In genomic region chr7:19722754-19723195, GRCm38 (mm10) we compare ENCODE assay signal across 11 mouse cellular contexts. TPM values are rescaled to one million over a fixed set of nuclear protein-coding genes. Genes with fewer than 3 reads are reported as not detected.
DNase-seq lines count a peak whose midpoint lies in the region; ATAC-seq lines count a peak whose summit lies in the region.
"Had no signal": no experiment of that assay in that cellular context is flagged by ENCODE, and none has a peak within 500 bp of the region (broad histone marks: within the 10 kb centered on the region; RNA-seq: fewer than 3 reads in every experiment).

No protein-coding gene starts in this region.

- H3K9ac ChIP-seq in lung, embryonic 16.5 days (ENCODE audit: low read length) = no peak overlapping the region
- H3K9ac ChIP-seq: forebrain, postnatal 0 days had no signal

- H3K36me3 ChIP-seq in lung, embryonic 16.5 days (ENCODE audit: control insufficient read depth, insufficient read depth, low read length) = peaks cover 63% of the 10 kb centered on the region

- H3K4me2 ChIP-seq in lung, embryonic 16.5 days (ENCODE audit: low read depth, low read length) = no peak overlapping the region

- H3K4me1 ChIP-seq in lung, embryonic 16.5 days (replicated peaks; ENCODE audit: control insufficient read depth, insufficient read depth, low read length) = no peaks in the 10 kb centered on the region; the same call in 1 of the 2 replicates

- no peak overlapping the region for H3K4me3 ChIP-seq in lung, embryonic 16.5 days (ENCODE audit: low read length)

- WGBS in lung, embryonic 16.5 days = 83% methylated on average over 6 of the region's 6 CpGs

- ATAC-seq in lung, embryonic 16.5 days (ENCODE audit: low read depth) = peak; percentile 57
- ATAC-seq: forebrain, postnatal 0 days; Patski had no signal

- H3K27me3 ChIP-seq in lung, embryonic 16.5 days (ENCODE audit: control insufficient read depth, insufficient read depth, low read depth, low read length) = no peaks in the 10 kb centered on the region
- H3K27me3 ChIP-seq: Patski had no signal

- peak; percentile 58 to 71 for DNase-seq in adrenal gland, postnatal 36 days
- peak; percentile 79 to 84 for DNase-seq in heart, adult 9 months (ENCODE audit: low spot score in 2 of 2)
- peak; percentile 82 for DNase-seq in kidney, adult 9 months
- DNase-seq in adipocyte (ENCODE audit: low spot score) = no peak
- no peak for DNase-seq in yolk sac, embryonic 10.5 days (ENCODE audit: low spot score)
- DNase-seq in layer of hippocampus, adult 18-20 months (ENCODE audit: low spot score in 2 of 2) = no peak
- DNase-seq: cerebellum, postnatal 14 days; forebrain, postnatal 0 days; thymus, postnatal 25 days had no signal

- peaks cover 12% of the 10 kb centered on the region; the same call in 1 of the 2 replicates for H3K9me3 ChIP-seq in lung, embryonic 16.5 days (ENCODE audit: control insufficient read depth, low read length)

- peak overlapping the region; percentile 54; the same call in 1 of the 2 replicates for H3K27ac ChIP-seq in lung, embryonic 16.5 days (ENCODE audit: low read length)

RNA-seq across cellular contexts. Expression of gene Tomm40, which starts 7.5 kb away (rescaled TPM):
- total RNA-seq in adrenal gland, postnatal 36 days (2021) = 100 to 1,000 TPM; 124 to 135 TPM
- 82.0 and 87.4 TPM in 2 replicates for polyA plus RNA-seq in lung, embryonic 16.5 days (2015; fragmentation: Nextera tagmentation; extraction: Ambion mirVana)
- 100 to 1,000 TPM; 110 to 114 TPM for total RNA-seq in layer of hippocampus, adult 18-20 months (2021)

RNA-seq across cellular contexts. Expression of gene Apoe, which starts 23.8 kb away (rescaled TPM):
- total RNA-seq in adrenal gland, postnatal 36 days (2021) = 1,000 to 10,000 TPM in 1 of 2 experiments, 100 to 1,000 TPM in 1; 927 to 1,142 TPM
- 470 and 554 TPM in 2 replicates for polyA plus RNA-seq in lung, embryonic 16.5 days (2015; fragmentation: Nextera tagmentation; extraction: Ambion mirVana)
- 1,000 to 10,000 TPM; 2,690 to 2,764 TPM for total RNA-seq in layer of hippocampus, adult 18-20 months (2021)

RNA-seq across cellular contexts. Expression of gene Nectin2, which starts 27.5 kb away (rescaled TPM):
- 100 to 1,000 TPM in 1 of 2 experiments, 10 to 100 TPM in 1; 70.0 to 115 TPM for total RNA-seq in adrenal gland, postnatal 36 days (2021)
- 128 and 131 TPM in 2 replicates for polyA plus RNA-seq in lung, embryonic 16.5 days (2015; fragmentation: Nextera tagmentation; extraction: Ambion mirVana)
- total RNA-seq in layer of hippocampus, adult 18-20 months (2021) = 1 to 10 TPM; 5.0 to 5.1 TPM

RNA-seq across cellular contexts. Expression of gene Apoc1, which starts 30.3 kb away (rescaled TPM):
- total RNA-seq in adrenal gland, postnatal 36 days (2021) = 1,000 to 10,000 TPM in 1 of 2 experiments, 100 to 1,000 TPM in 1; 185 to 1,007 TPM
- 28.4 and 34.9 TPM in 2 replicates for polyA plus RNA-seq in lung, embryonic 16.5 days (2015; fragmentation: Nextera tagmentation; extraction: Ambion mirVana)
- total RNA-seq in layer of hippocampus, adult 18-20 months (2021) = 1 to 10 TPM; 5.8 to 8.7 TPM

RNA-seq across cellular contexts. Expression of gene Apoc4, which starts 41.5 kb away (rescaled TPM):
- total RNA-seq in adrenal gland, postnatal 36 days (2021) = 100 to 1,000 TPM in 1 of 2 experiments, 10 to 100 TPM in 1; 42.0 to 110 TPM
- polyA plus RNA-seq in lung, embryonic 16.5 days (2015; fragmentation: Nextera tagmentation; extraction: Ambion mirVana) = 0.34 and 6.1 TPM in 2 replicates
- not detected for total RNA-seq in layer of hippocampus, adult 18-20 months (2021)
- total RNA-seq: forebrain, postnatal 0 days had no signal
- polyA plus RNA-seq: forebrain, postnatal 0 days had no signal

Comparison
In these comparisons a context has a peak if more than half of its experiments do, and no peak if none do; other contexts are left out.
1. DNase-seq: peak in adrenal gland, postnatal 36 days (2 of 2), heart, adult 9 months (2 of 2) and kidney, adult 9 months (single experiment); none in adipocyte (single experiment), yolk sac, embryonic 10.5 days (single experiment) and layer of hippocampus, adult 18-20 months (0 of 2).
2. RNA of gene Nectin2, which starts 27.5 kb away (total RNA-seq): 70.0 to 115 TPM in adrenal gland, postnatal 36 days; 5.0 to 5.1 TPM in layer of hippocampus, adult 18-20 months; every median in the first group is over 10 times any median in the second.